11 mouse cellular contexts compared by ENCODE assay signal in genomic region chr12:99716038-99716610, GRCm38 (mm10).
DNase-seq lines count a peak whose midpoint lies in the region; ATAC-seq and TF ChIP-seq lines count a peak whose summit lies in the region.
"Had no signal": no experiment of that assay in that cellular context is flagged by ENCODE, and none has a peak within 500 bp of the region (broad histone marks: within the 10 kb centered on the region; RNA-seq: fewer than 3 reads in every experiment).

No protein-coding gene starts in this region.

- H3K36me3 ChIP-seq in heart, embryonic 15.5 days = no peaks in the 10 kb centered on the region
- no peaks in the 10 kb centered on the region for H3K36me3 ChIP-seq in forebrain, embryonic 11.5 days (ENCODE audit: control insufficient read depth, insufficient read depth, low read length)
- H3K36me3 ChIP-seq in forebrain, embryonic 15.5 days = no peaks in the 10 kb centered on the region
- H3K36me3 ChIP-seq: embryonic facial prominence, embryonic 12.5 days; G1E; liver, embryonic 13.5 days had no signal

- ATAC-seq in heart, embryonic 15.5 days (replicated peaks; ENCODE audit: insufficient number of reproducible peaks, insufficient read depth, low FRiP score, low read depth) = no peak; the same call in 1 of the 2 replicates
- ATAC-seq in forebrain, embryonic 11.5 days (replicated peaks; ENCODE audit: low FRiP score) = no peak
- ATAC-seq in forebrain, embryonic 15.5 days (replicated peaks) = no peak

- no peaks in the 10 kb centered on the region for H3K27me3 ChIP-seq in heart, embryonic 15.5 days
- H3K27me3 ChIP-seq in forebrain, embryonic 11.5 days (ENCODE audit: control insufficient read depth, insufficient read depth, low read length) = no peaks in the 10 kb centered on the region
- H3K27me3 ChIP-seq in forebrain, embryonic 15.5 days = no peaks in the 10 kb centered on the region
- H3K27me3 ChIP-seq: embryonic facial prominence, embryonic 12.5 days; liver, embryonic 13.5 days had no signal

- no peak for TF ChIP-seq POLR2A in olfactory bulb, adult 2 months (IDR thresholded peaks at IDR 0.05; ENCODE audit: insufficient read depth, low read depth, low read length)

- no peaks in the 10 kb centered on the region for H3K9me3 ChIP-seq in heart, embryonic 15.5 days (replicated peaks)
- no peaks in the 10 kb centered on the region for H3K9me3 ChIP-seq in forebrain, embryonic 11.5 days (ENCODE audit: control insufficient read depth, low read length)
- H3K9me3 ChIP-seq in forebrain, embryonic 15.5 days = no peaks in the 10 kb centered on the region
- H3K9me3 ChIP-seq: embryonic facial prominence, embryonic 12.5 days; liver, embryonic 13.5 days had no signal

- H3K4me3 ChIP-seq in heart, embryonic 15.5 days = no peak overlapping the region
- no peak overlapping the region for H3K4me3 ChIP-seq in olfactory bulb, adult 2 months (ENCODE audit: insufficient read depth, low read depth, low read length)
- no peak overlapping the region for H3K4me3 ChIP-seq in forebrain, embryonic 11.5 days (ENCODE audit: low read depth, low read length)
- H3K4me3 ChIP-seq in forebrain, embryonic 15.5 days = no peak overlapping the region
- H3K4me3 ChIP-seq: embryonic facial prominence, embryonic 12.5 days; liver, embryonic 13.5 days had no signal

- TF ChIP-seq CTCF in olfactory bulb, adult 2 months (IDR thresholded peaks at IDR 0.05; ENCODE audit: insufficient read depth, low read depth, low read length) = no peak

- H3K27ac ChIP-seq in heart, embryonic 15.5 days = peak overlapping the region; percentile 18
- peak overlapping the region; percentile 18 for H3K27ac ChIP-seq in olfactory bulb, adult 2 months (ENCODE audit: insufficient read depth, low read depth, low read length)
- H3K27ac ChIP-seq in forebrain, embryonic 11.5 days (ENCODE audit: low read depth, low read length) = no peak overlapping the region
- H3K27ac ChIP-seq in forebrain, embryonic 15.5 days (replicated peaks) = no peak overlapping the region
- H3K27ac ChIP-seq: embryonic facial prominence, embryonic 12.5 days; liver, embryonic 13.5 days had no signal

- no peak overlapping the region for H3K4me2 ChIP-seq in heart, embryonic 15.5 days
- no peak overlapping the region for H3K4me2 ChIP-seq in forebrain, embryonic 11.5 days (ENCODE audit: low read depth, low read length, severe bottlenecking)
- no peak overlapping the region for H3K4me2 ChIP-seq in forebrain, embryonic 15.5 days (replicated peaks)
- H3K4me2 ChIP-seq: embryonic facial prominence, embryonic 12.5 days; liver, embryonic 13.5 days had no signal

- H3K9ac ChIP-seq in heart, embryonic 15.5 days = no peak overlapping the region
- H3K9ac ChIP-seq in forebrain, embryonic 11.5 days (ENCODE audit: low read length) = no peak overlapping the region
- H3K9ac ChIP-seq in forebrain, embryonic 15.5 days (replicated peaks) = no peak overlapping the region
- H3K9ac ChIP-seq: embryonic facial prominence, embryonic 12.5 days; liver, embryonic 13.5 days had no signal

- H3K4me1 ChIP-seq in heart, embryonic 15.5 days (replicated peaks) = peaks cover 26% of the 10 kb centered on the region
- peaks cover 16% of the 10 kb centered on the region for H3K4me1 ChIP-seq in olfactory bulb, adult 2 months (ENCODE audit: control insufficient read depth, insufficient read depth, low read length)
- H3K4me1 ChIP-seq in forebrain, embryonic 11.5 days (replicated peaks; ENCODE audit: control insufficient read depth, insufficient read depth, low read length) = 0 out of 2 replicates have a peak, but pooled peaks cover 1% of the 10 kb centered on the region
- peaks cover 9% of the 10 kb centered on the region for H3K4me1 ChIP-seq in forebrain, embryonic 15.5 days

- DNase-seq in layer of hippocampus, postnatal 14 days (ENCODE audit: low spot score in 2 of 2) = peak; percentile 48 to 51
- no peak for DNase-seq in layer of hippocampus, postnatal 25 days (ENCODE audit: extremely low spot score in 1 of 2, low spot score in 1 of 2)
- DNase-seq in cerebellum, postnatal 36 days = peak; percentile 30 to 38
- DNase-seq in forebrain, embryonic 11.5 days (ENCODE audit: low spot score) = no peak
- no peak for DNase-seq in layer of hippocampus, postnatal 10 days (ENCODE audit: low spot score in 2 of 2)
- DNase-seq: liver, embryonic 13.5 days had no signal

- 46% methylated on average over 8 of the region's 8 CpGs for WGBS in heart, embryonic 15.5 days
- WGBS in olfactory bulb, adult 2 months = 40% methylated on average over 8 of the region's 8 CpGs
- WGBS in forebrain, embryonic 11.5 days = 84% methylated on average over 8 of the region's 8 CpGs
- 83% methylated on average over 8 of the region's 8 CpGs for WGBS in forebrain, embryonic 15.5 days

Comparison
In these comparisons a context has a peak if more than half of its experiments do, and no peak if none do; other contexts are left out.
1. DNase-seq: peak in layer of hippocampus, postnatal 14 days (2 of 2) and cerebellum, postnatal 36 days (2 of 2); none in layer of hippocampus, postnatal 25 days (0 of 2), forebrain, embryonic 11.5 days (single experiment) and layer of hippocampus, postnatal 10 days (0 of 2).
2. H3K27ac ChIP-seq: peak in heart, embryonic 15.5 days (single experiment) and olfactory bulb, adult 2 months (single experiment); none in forebrain, embryonic 11.5 days (single experiment) and forebrain, embryonic 15.5 days (single experiment).